In the genomic region with DNA sequence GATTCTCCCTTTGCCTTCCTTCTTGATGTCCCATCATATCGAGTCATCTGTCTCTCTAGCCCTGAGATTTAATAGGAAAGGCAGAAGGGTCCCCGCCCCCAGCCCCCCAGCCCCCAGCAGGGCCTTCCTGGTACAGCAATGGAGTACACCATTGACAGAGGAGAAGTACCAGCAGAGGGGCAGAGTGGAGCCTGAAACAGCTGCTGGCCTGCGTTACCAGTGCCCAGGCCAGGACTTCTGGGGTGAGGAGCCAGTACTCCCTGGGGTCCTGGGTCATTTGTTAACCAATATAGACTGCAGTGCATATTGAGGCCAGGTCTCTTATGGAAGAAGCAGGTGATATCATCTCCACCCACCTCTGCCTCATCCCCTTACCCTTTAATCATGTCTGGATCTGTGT, we compare ENCODE assay signal across 8 mouse cellular contexts. TPM values are rescaled to one million over a fixed set of nuclear protein-coding genes. Genes with fewer than 3 reads are reported as not detected.
DNase-seq lines count a peak whose midpoint lies in the region; ATAC-seq lines count a peak whose summit lies in the region.

No protein-coding gene starts in this region.

- 77% methylated on average over 3 of the region's 3 CpGs for WGBS in heart, embryonic 12.5 days
- WGBS in midbrain, embryonic 10.5 days = 74% methylated on average over 3 of the region's 3 CpGs
- WGBS in midbrain, embryonic 11.5 days = 74% methylated on average over 3 of the region's 3 CpGs
- WGBS in hindbrain, embryonic 12.5 days = 57% methylated on average over 3 of the region's 3 CpGs
- WGBS in midbrain, embryonic 14.5 days = 70% methylated on average over 3 of the region's 3 CpGs

- H3K27ac ChIP-seq in heart, embryonic 12.5 days (ENCODE audit: poor library complexity, severe bottlenecking) = peak overlapping the region; percentile 87
- peak overlapping the region; percentile 68 for H3K27ac ChIP-seq in midbrain, embryonic 10.5 days (replicated peaks)
- no peak overlapping the region for H3K27ac ChIP-seq in midbrain, embryonic 11.5 days (ENCODE audit: low read depth, low read length)
- H3K27ac ChIP-seq in hindbrain, embryonic 12.5 days = peak overlapping the region; percentile 74
- H3K27ac ChIP-seq in midbrain, embryonic 14.5 days (replicated peaks; ENCODE audit: low read depth, low read length) = peak overlapping the region; percentile 74

- H3K4me2 ChIP-seq in heart, embryonic 12.5 days = no peak overlapping the region
- no peak overlapping the region for H3K4me2 ChIP-seq in midbrain, embryonic 11.5 days
- no peak overlapping the region for H3K4me2 ChIP-seq in hindbrain, embryonic 12.5 days (replicated peaks)
- H3K4me2 ChIP-seq in midbrain, embryonic 14.5 days (ENCODE audit: low read length) = no peak overlapping the region

- peaks cover 23% of the 10 kb centered on the region for H3K36me3 ChIP-seq in heart, embryonic 12.5 days
- peaks cover 85% of the 10 kb centered on the region for H3K36me3 ChIP-seq in midbrain, embryonic 10.5 days
- H3K36me3 ChIP-seq in midbrain, embryonic 11.5 days (ENCODE audit: control insufficient read depth, insufficient read depth, low read length) = 0 out of 2 replicates have a peak, but pooled peaks cover 3% of the 10 kb centered on the region
- peaks cover 39% of the 10 kb centered on the region for H3K36me3 ChIP-seq in hindbrain, embryonic 12.5 days
- peaks cover 33% of the 10 kb centered on the region for H3K36me3 ChIP-seq in midbrain, embryonic 14.5 days (ENCODE audit: control insufficient read depth, insufficient read depth, low read length)

- H3K9me3 ChIP-seq in heart, embryonic 12.5 days (replicated peaks) = no peaks in the 10 kb centered on the region
- no peaks in the 10 kb centered on the region for H3K9me3 ChIP-seq in midbrain, embryonic 10.5 days (replicated peaks)
- H3K9me3 ChIP-seq in midbrain, embryonic 11.5 days (ENCODE audit: control insufficient read depth, low read length) = no peaks in the 10 kb centered on the region
- H3K9me3 ChIP-seq in hindbrain, embryonic 12.5 days (replicated peaks) = no peaks in the 10 kb centered on the region
- H3K9me3 ChIP-seq in midbrain, embryonic 14.5 days (ENCODE audit: control insufficient read depth, low read length) = no peaks in the 10 kb centered on the region

- no peaks in the 10 kb centered on the region for H3K27me3 ChIP-seq in heart, embryonic 12.5 days (replicated peaks)
- no peaks in the 10 kb centered on the region for H3K27me3 ChIP-seq in midbrain, embryonic 10.5 days (ENCODE audit: low read depth, poor library complexity, severe bottlenecking)
- no peaks in the 10 kb centered on the region for H3K27me3 ChIP-seq in midbrain, embryonic 11.5 days (ENCODE audit: control insufficient read depth, insufficient read depth, low read length)
- H3K27me3 ChIP-seq in hindbrain, embryonic 12.5 days = no peaks in the 10 kb centered on the region
- H3K27me3 ChIP-seq in midbrain, embryonic 14.5 days (ENCODE audit: control insufficient read depth, insufficient read depth, low read length) = no peaks in the 10 kb centered on the region

- H3K9ac ChIP-seq in heart, embryonic 12.5 days = peak overlapping the region; percentile 52
- H3K9ac ChIP-seq in midbrain, embryonic 11.5 days (ENCODE audit: low read length) = no peak overlapping the region
- no peak overlapping the region; the same call in 1 of the 2 replicates for H3K9ac ChIP-seq in hindbrain, embryonic 12.5 days
- peak overlapping the region; percentile 17; the same call in 1 of the 2 replicates for H3K9ac ChIP-seq in midbrain, embryonic 14.5 days (replicated peaks; ENCODE audit: low read length)

- ATAC-seq in heart, embryonic 12.5 days (ENCODE audit: insufficient number of reproducible peaks, low FRiP score) = no peak
- no peak for ATAC-seq in midbrain, embryonic 11.5 days (ENCODE audit: low FRiP score)
- ATAC-seq in hindbrain, embryonic 12.5 days (ENCODE audit: low FRiP score) = no peak
- ATAC-seq in midbrain, embryonic 14.5 days (ENCODE audit: low FRiP score, low TSS enrichment) = no peak
- no peak for ATAC-seq in megakaryocyte-erythroid progenitor cell, adult 5-6 weeks (replicated peaks; ENCODE audit: low FRiP score, low TSS enrichment, poor library complexity, severe bottlenecking)

- no peak for DNase-seq in heart, postnatal 36 days
- DNase-seq in midbrain, embryonic 10.5 days (ENCODE audit: low spot score) = no peak
- no peak for DNase-seq in midbrain, embryonic 11.5 days (ENCODE audit: low spot score, missing footprints)
- DNase-seq in midbrain, embryonic 14.5 days = no peak
- no peak for DNase-seq in spleen, postnatal 10 days (ENCODE audit: low spot score in 2 of 2)

- intact Hi-C loops in heart, postnatal 36 days (cut with DNase I) = no loop called here

- peaks cover 98% of the 10 kb centered on the region for H3K4me1 ChIP-seq in heart, embryonic 12.5 days (replicated peaks)
- H3K4me1 ChIP-seq in midbrain, embryonic 10.5 days = peaks cover 76% of the 10 kb centered on the region
- H3K4me1 ChIP-seq in midbrain, embryonic 11.5 days (ENCODE audit: control insufficient read depth, insufficient read depth, low read length) = peaks cover 37% of the 10 kb centered on the region
- peaks cover 74% of the 10 kb centered on the region for H3K4me1 ChIP-seq in hindbrain, embryonic 12.5 days
- peaks cover 50% of the 10 kb centered on the region for H3K4me1 ChIP-seq in midbrain, embryonic 14.5 days (ENCODE audit: control insufficient read depth, insufficient read depth, low read length)

- no peak overlapping the region for H3K4me3 ChIP-seq in heart, embryonic 12.5 days
- no peak overlapping the region for H3K4me3 ChIP-seq in midbrain, embryonic 10.5 days
- H3K4me3 ChIP-seq in midbrain, embryonic 11.5 days (ENCODE audit: low read depth, low read length) = no peak overlapping the region
- no peak overlapping the region for H3K4me3 ChIP-seq in hindbrain, embryonic 12.5 days
- H3K4me3 ChIP-seq in midbrain, embryonic 14.5 days (replicated peaks; ENCODE audit: low read depth, low read length) = no peak overlapping the region

RNA-seq across cellular contexts. Expression of a gene that starts 51.4 kb away (rescaled TPM):
- 34.2 and 41.4 TPM in 2 replicates for polyA plus RNA-seq in heart, embryonic 12.5 days (2016; fragmentation: Nextera tagmentation; extraction: Ambion mirVana)
- total RNA-seq in heart, postnatal 36 days (2021) = 10 to 100 TPM; 38.8 to 41.7 TPM
- 42.2 and 55.8 TPM in 2 replicates for polyA plus RNA-seq in midbrain, embryonic 10.5 days (2016; fragmentation: Nextera tagmentation; extraction: Ambion mirVana)
- polyA plus RNA-seq in midbrain, embryonic 11.5 days (2014; fragmentation: Nextera tagmentation; extraction: Ambion mirVana) = 47.7 and 51.5 TPM in 2 replicates
- polyA plus RNA-seq in hindbrain, embryonic 12.5 days (2016; fragmentation: Nextera tagmentation; extraction: Ambion mirVana) = 66.5 and 69.4 TPM in 2 replicates
- 73.1 and 91.0 TPM in 2 replicates for polyA plus RNA-seq in midbrain, embryonic 14.5 days (2014; fragmentation: Nextera tagmentation; extraction: Ambion mirVana)
- total RNA-seq in megakaryocyte-erythroid progenitor cell, adult 5-6 weeks (2014; fragmentation: Nextera tagmentation) = 51.3 and 56.9 TPM in 2 replicates
- 6.7 and 12.6 TPM in 2 replicates for total RNA-seq in megakaryocyte-erythroid progenitor cell, adult 5-6 weeks (2017)

Comparison
In these comparisons a context has a peak if more than half of its experiments do, and no peak if none do; other contexts are left out.
1. H3K9ac ChIP-seq: peak in heart, embryonic 12.5 days (single experiment) and midbrain, embryonic 14.5 days (single experiment); none in midbrain, embryonic 11.5 days (single experiment) and hindbrain, embryonic 12.5 days (single experiment).